Mouse (Mus musculus): ENCODE measurements around the gene Svs1.
A peak's percentile ranks its signal among the peaks of the same experiment; 100 is the strongest.
"Not testable (repeated sequence)": the region's sequence is repeated elsewhere in the genome, so short reads cannot be mapped to it uniquely, and the experiment has no call there.

The Svs1 gene

GRCm38 (mm10) chr6:48986444-48986990, at the start of gene Svs1:
Gene Svs1, plus strand, starts transcription at chr6:48986861.
- DNase-seq = no peak

DNA sequence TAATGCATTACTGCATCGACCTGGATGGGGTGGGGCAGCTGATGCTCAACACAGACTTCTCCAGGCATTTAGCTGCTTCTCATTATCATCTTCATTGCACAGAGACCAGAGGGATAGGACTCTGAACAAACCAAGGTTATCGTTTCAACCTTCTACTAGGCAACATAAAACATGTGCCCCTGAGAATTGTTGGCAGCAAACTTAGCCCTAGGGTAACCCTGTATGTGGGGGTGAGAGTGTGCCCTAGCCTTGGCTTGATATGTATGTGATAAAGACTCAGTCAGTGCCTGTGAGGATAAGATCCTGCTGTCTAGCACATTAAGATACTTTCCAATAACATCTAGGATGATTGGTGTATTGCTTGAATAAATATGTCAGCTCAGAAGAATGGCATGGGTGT, 37.1 kb upstream of the Svs1 start:
- DNase-seq = no peak

DNA sequence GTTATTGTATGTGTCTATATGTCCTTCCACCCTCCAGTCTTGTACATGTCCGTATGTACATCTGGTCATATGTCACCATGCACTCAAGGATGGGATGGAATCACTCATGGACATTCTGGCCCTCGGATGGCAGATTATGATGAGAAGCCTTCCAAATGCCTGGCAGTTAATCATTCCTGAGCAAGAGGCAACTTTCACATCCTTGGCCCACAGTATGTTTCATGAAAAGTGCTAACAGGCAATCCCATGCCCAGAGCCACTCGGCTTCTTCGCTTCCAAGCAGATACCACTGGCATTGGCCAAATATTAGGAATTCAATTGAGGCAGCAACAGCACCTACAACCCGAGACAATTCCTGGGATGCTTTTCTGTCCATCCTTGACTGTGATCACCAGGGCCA, 36.0 kb upstream of the Svs1 start:
- DNase-seq = no peak

- no peak for DNase-seq
These were observed 35.0 kb upstream of the Svs1 start for GRCm38 (mm10) chr6:48951630-48952029.

DNA sequence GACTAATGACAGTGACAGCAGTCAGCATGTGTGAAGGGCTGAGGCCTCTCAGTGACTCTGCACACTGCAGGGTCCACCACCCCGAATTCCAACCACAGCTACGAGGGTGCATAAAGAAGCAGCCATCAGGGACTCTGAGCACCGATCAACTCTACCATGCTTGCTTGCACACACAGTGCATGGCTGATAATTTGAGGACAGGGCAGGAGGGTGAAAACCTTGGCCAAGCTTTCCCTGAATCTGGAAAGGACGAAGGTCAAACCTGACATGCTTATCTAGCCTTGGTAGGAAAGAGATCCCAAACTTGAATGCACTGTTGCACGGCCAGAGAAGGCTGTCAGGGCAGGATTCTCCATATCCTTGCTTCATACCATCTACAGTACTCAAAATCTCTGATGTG, 33.4 kb upstream of the Svs1 start:
- DNase-seq = no peak

DNA sequence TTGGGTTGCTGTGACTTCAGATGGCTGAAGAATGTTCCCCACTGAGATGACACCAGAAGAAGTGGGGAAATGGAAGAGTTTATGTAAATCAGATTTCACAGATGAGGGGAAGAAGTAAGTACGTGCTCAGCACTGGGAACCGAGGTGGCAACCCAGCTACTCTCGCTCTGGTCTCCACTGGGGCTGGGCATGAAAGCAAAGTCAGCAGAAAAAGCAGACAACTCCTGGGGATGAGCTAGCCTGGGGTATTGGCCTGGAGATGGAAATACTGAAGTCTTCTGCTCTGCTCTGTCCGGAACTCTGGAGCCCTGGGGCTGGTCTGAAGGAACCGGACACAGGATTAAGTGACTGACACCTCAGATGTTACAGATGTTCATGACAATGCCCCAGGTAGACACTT, 32.5 kb upstream of the Svs1 start:
- no peak for DNase-seq

- peak in 1 of 2 experiments; percentile 16 for DNase-seq
These were observed 31.7 kb upstream of the Svs1 start for GRCm38 (mm10) chr6:48954946-48955345.

- DNase-seq = no peak
These were observed 29.9 kb upstream of the Svs1 start for GRCm38 (mm10) chr6:48956785-48957184.

GRCm38 (mm10) chr6:48958053-48958452, 28.6 kb upstream of the Svs1 start:
- peak in 1 of 2 experiments; percentile 15 for DNase-seq

DNA sequence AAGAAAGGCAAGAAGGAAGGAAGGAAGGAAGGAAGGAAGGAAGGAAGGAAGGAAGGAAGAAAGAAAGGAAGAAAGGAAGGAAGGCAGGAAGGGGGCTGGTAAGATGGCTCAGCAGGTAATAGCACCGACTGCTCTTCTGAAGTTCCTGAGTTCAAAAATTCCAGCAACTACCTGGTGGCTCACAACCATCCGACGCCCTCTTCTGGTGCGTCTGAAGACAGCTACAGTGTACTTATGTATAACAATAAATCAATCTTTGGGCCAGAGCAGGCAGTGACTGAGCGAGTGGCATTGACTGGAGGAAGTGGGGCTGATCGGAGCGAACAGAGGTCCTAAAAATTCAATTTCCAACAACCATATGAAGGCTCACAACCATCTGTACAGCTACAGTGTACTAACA, 27.5 kb upstream of the Svs1 start:
- peak in 1 of 2 experiments; percentile 34 for DNase-seq

DNA sequence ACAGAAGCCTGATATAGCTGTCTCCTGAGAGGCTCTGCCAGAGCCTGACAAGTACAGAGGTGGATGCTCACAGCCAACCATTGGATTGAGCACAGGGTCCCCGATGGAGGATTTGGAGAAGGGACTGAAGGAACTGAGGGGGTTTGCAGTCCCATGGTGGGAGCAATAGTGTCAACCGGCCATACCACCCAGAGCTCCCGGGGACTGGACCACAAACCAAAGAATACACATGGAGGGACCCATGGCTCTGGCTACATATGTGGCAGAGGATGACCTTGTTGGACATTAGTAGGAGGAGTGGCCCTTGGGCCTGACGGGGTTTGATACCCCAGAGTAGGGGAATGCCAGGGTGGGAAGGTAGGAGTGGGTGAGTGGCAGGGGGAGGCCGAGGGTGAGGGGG, 20.0 kb upstream of the Svs1 start:
- DNase-seq = not testable (repeated sequence)

- DNase-seq = no peak
These were observed 18.8 kb upstream of the Svs1 start for GRCm38 (mm10) chr6:48967868-48968267.

GRCm38 (mm10) chr6:48974663-48975062, 12.0 kb upstream of the Svs1 start, which contains the start of gene Doxl2:
Gene Doxl2, plus strand, starts transcription at chr6:48974963.
- no peak for DNase-seq

DNA sequence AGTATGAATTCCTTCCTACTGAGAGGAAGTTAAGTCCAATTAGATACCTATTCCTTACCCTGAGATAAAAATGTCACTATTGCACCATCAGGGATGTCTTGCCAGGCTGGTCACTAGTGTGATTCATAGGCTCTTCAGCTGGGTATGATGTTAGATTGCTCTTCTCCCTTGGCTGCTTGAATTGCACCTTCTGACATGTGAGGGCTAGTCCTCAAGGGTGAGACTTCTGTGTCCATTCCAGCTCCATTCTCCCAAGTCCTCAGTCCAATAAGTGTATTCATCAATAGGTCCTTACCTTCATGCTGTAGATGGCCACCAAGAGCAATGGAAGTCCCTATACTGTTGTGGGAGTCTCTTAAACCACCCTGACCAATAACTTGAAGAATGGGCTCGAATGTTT, 7.0 kb upstream of the Svs1 start:
- DNase-seq = no peak

DNA sequence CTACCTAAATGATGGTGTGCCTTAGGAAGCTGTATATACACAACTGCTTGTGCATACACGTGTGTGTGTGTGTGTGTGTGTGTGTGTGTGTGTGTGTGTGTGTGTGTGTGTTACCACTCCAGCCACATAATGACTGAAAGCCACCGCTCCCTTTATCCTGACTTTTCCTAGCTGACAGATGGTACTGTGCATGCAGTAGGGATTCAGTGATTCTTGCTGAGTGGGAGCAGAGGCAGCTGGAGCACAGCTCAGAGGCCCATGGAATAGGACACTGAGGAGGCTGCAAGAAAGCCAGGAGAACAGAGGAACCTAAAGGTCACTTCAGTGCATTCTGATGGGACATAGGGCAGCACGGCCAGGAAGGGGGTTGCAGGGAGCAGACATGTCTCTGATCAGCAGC, 4.4 kb upstream of the Svs1 start:
- no peak for DNase-seq

DNA sequence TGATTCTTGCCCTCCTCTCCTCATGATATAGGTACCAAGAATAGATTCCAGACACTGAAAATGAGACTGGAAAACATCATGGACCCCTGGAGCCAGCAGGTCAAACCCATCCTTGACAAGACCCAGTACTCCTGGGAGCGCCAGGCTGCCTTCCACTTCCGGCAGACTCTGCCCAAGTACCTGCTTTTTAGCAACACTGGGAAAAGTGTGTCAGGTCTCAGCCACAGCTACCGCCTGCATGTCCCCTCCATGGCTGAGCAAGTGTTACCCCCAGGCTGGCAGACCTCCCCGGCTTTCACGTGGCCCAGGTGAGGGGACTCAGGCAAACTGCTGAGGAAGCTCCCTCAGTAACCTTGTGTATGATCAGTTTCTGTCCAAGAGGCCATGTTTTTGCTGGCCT, 3.3 kb downstream of the Svs1 start:
- no peak for DNase-seq

- DNase-seq = no peak
These were observed 5.3 kb downstream of the Svs1 start for GRCm38 (mm10) chr6:48991991-48992390.

DNA sequence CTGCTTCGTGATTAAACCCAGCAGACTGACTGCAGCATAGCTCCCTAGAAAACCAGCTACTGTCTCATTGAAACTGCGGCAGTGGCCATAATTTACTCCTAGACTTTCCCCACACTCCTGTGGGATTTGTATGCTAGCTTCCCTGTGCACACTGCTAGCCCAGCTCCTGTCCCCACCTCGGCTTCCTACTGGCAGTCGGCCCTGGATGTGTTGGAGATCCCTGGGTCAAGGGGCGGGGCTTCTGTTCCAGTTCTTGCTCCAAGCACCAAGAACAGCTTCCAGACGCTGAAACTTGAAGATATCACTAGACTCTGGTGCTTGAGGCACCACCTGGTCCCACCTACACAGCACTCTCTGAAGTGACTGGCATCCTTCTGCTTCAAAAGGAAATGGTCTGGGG, 11.5 kb downstream of the Svs1 start:
- DNase-seq = no peak

DNA sequence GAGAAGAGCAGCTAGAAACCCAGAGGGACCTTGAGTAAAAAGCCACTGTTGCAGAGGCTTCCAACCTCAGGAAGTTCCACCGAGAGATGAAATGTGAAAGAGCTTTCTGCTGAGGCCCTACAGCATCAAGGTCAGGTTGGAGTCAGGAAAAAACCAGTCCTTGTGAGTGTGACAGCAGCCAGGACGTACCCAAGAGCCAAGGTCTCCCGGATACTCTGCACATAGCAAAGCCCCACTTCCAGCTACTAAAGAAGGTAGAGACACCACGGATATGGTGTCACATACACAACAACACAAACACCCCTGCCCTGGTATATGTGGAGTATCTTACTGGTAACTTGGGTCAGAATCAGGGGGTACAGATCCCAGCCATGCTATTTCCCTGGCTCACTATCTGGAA, 12.1 kb downstream of the Svs1 start:
- DNase-seq = no peak

- no peak for DNase-seq
These were observed 16.7 kb downstream of the Svs1 start for GRCm38 (mm10) chr6:49003381-49003780.

GRCm38 (mm10) chr6:49007981-49008380, 21.3 kb downstream of the Svs1 start:
- DNase-seq = peak; percentile 65 to 78

GRCm38 (mm10) chr6:49008420-49009160, 21.9 kb downstream of the Svs1 start:
- DNase-seq = no peak

DNA sequence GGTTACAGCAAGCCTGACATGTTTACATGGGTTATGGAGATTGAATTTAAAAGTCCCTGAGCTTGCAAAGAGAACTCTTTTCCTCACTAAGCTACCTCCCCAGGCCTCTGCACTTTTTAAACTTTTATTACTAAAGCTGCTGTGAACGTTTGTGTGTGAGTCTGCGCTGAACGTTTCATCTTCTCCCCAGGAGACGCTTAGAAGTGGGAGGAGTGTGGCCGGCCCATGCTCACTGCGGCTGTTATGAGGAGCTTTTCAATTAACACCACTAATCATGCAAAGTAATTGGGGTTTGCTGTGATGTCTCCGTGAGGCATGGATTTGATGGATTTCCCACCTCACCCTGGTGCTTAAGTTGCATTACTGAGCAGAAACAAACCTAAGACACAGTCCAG, 22.5 kb downstream of the Svs1 start:
- DNase-seq = no peak

DNA sequence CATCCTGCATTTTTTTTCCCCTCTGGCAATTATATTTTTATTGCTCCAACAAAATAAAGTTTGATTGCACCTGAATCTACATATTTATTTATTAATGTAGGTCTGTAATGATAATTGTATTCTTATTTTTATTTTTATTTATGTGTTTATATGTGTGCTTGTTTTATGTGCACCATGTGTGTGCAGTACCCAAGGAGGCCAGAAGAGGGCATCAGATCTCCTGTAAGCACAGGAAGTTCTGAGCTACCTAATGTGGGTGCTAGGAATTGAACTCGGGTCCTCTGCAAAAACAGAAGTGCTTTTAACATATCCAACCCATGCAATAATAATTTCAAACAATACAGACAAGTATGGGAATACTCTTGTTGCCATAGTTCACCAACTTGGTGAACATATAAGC, 23.0 kb downstream of the Svs1 start:
- DNase-seq = no peak

- DNase-seq = no peak
These were observed 24.5 kb downstream of the Svs1 start for GRCm38 (mm10) chr6:49011191-49011590.
